Mouse (Mus musculus): Measurements from ENCODE around the gene Abcg8. TPM values are rescaled to one million over a fixed set of nuclear protein-coding genes. Genes with fewer than 3 reads are reported as not detected.

Abcg8 gene
- polyA plus RNA-seq, 1 experiment = not detected

- Histone ChIP-seq H3K79me2 (ENCODE audit: control insufficient read depth, insufficient read depth) (no peaks in the 10 kb centered on the region), H3K4me3 (ENCODE audit: insufficient read depth, poor library complexity, severe bottlenecking) (no peak overlapping the region), H3K79me3 (ENCODE audit: low read depth) (no peaks in the 10 kb centered on the region), H3ac (ENCODE audit: control insufficient read depth, insufficient read length, low read depth) (no peak overlapping the region), H3K27me3 (ENCODE audit: control insufficient read depth, insufficient read depth, insufficient read length) (no peaks in the 10 kb centered on the region), H3K36me3 (ENCODE audit: control insufficient read depth, insufficient read depth) (no peaks in the 10 kb centered on the region)
- no peak for TF ChIP-seq CEBPB (IDR thresholded peaks at IDR 0.05; ENCODE audit: low read depth)
- no peak for TF ChIP-seq USF1 (IDR thresholded peaks at IDR 0.05; ENCODE audit: low read depth)
- no peak for TF ChIP-seq FOSL1 (IDR thresholded peaks at IDR 0.05; ENCODE audit: insufficient read depth, low read length, poor library complexity, severe bottlenecking)
- TF ChIP-seq MYOD1 (IDR thresholded peaks at IDR 0.05; ENCODE audit: control insufficient read depth, insufficient read length, low read depth) = no peak
- TF ChIP-seq MAX (IDR thresholded peaks at IDR 0.05) = no peak
- TF ChIP-seq CTCF (IDR thresholded peaks at IDR 0.05; ENCODE audit: control insufficient read depth, insufficient read depth, insufficient read length) = no peak
Observed at GRCm38 (mm10) chr17:84644292-84645050, 31.6 kb upstream of the Abcg8 start.

- Histone ChIP-seq H3K79me2 (ENCODE audit: control insufficient read depth, insufficient read depth) (no peaks in the 10 kb centered on the region), H3ac (ENCODE audit: control insufficient read depth, insufficient read length, low read depth) (no peak overlapping the region), H3K79me3 (ENCODE audit: low read depth) (no peaks in the 10 kb centered on the region), H3K4me3 (ENCODE audit: insufficient read depth, poor library complexity, severe bottlenecking) (no peak overlapping the region), H3K27me3 (ENCODE audit: control insufficient read depth, insufficient read depth, insufficient read length) (no peaks in the 10 kb centered on the region), H3K36me3 (ENCODE audit: control insufficient read depth, insufficient read depth) (no peaks in the 10 kb centered on the region)
- TF ChIP-seq MYOD1 (IDR thresholded peaks at IDR 0.05; ENCODE audit: control insufficient read depth, insufficient read length, low read depth) = no peak
Observed at GRCm38 (mm10) chr17:84645119-84645518, 31.0 kb upstream of the Abcg8 start.

GRCm38 (mm10) chr17:84645894-84646293 lies 30.2 kb upstream of the Abcg8 start:
- H3K27me3 ChIP-seq (ENCODE audit: control insufficient read depth, insufficient read depth, insufficient read length) = no peaks in the 10 kb centered on the region
- TF ChIP-seq USF1 (IDR thresholded peaks at IDR 0.05; ENCODE audit: low read depth) (no peak), MYOG (IDR thresholded peaks at IDR 0.05; ENCODE audit: control insufficient read depth, extremely low read depth, insufficient read length) (no peak), MYOD1 (IDR thresholded peaks at IDR 0.05; ENCODE audit: control insufficient read depth, insufficient read length, low read depth) (no peak), MAX (IDR thresholded peaks at IDR 0.05) (no peak), CEBPB (IDR thresholded peaks at IDR 0.05; ENCODE audit: low read depth) (no peak), FOSL1 (IDR thresholded peaks at IDR 0.05; ENCODE audit: insufficient read depth, low read length, poor library complexity, severe bottlenecking) (no peak), CTCF (IDR thresholded peaks at IDR 0.05; ENCODE audit: control insufficient read depth, insufficient read depth, insufficient read length) (no peak)
- H3ac ChIP-seq (ENCODE audit: control insufficient read depth, insufficient read length, low read depth) = no peak overlapping the region
- H3K36me3 ChIP-seq (ENCODE audit: control insufficient read depth, insufficient read depth) = no peaks in the 10 kb centered on the region
- H3K79me3 ChIP-seq (ENCODE audit: low read depth) = no peaks in the 10 kb centered on the region
- H3K4me3 ChIP-seq (ENCODE audit: insufficient read depth, poor library complexity, severe bottlenecking) = no peak overlapping the region
- no peaks in the 10 kb centered on the region for H3K79me2 ChIP-seq (ENCODE audit: control insufficient read depth, insufficient read depth)

DNA sequence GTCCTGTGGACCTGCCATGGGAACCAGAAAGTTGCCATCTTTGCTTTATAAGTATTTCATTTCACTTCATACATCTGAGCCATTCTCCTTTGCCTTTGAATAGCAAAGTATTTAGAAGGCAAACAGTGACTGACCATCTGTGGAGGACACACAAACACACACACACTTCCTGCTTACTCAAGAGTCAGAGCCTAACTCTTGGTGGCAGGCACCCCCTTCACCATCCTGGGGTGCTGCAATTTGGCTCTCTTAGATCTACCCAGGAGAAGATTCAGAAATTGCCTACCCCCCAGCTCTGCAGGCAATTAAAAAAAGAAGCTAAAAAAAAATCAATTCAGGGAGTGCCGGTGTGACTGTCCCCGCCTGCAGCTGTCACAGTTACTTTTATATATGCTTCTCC lies 29.6 kb upstream of the Abcg8 start:
- Histone ChIP-seq H3K4me3 (ENCODE audit: insufficient read depth, poor library complexity, severe bottlenecking) (no peak overlapping the region), H3K79me3 (ENCODE audit: low read depth) (no peaks in the 10 kb centered on the region), H3K79me2 (ENCODE audit: control insufficient read depth, insufficient read depth) (no peaks in the 10 kb centered on the region), H3K27me3 (ENCODE audit: control insufficient read depth, insufficient read depth, insufficient read length) (no peaks in the 10 kb centered on the region), H3ac (ENCODE audit: control insufficient read depth, insufficient read length, low read depth) (no peak overlapping the region), H3K36me3 (ENCODE audit: control insufficient read depth, insufficient read depth) (no peaks in the 10 kb centered on the region)
- no peak for TF ChIP-seq MYOG (IDR thresholded peaks at IDR 0.05; ENCODE audit: control insufficient read depth, extremely low read depth, insufficient read length)
- TF ChIP-seq MYOD1 (IDR thresholded peaks at IDR 0.05; ENCODE audit: control insufficient read depth, insufficient read length, low read depth) = no peak
- TF ChIP-seq CTCF (IDR thresholded peaks at IDR 0.05; ENCODE audit: control insufficient read depth, insufficient read depth, insufficient read length) = no peak
- no peak for TF ChIP-seq USF1 (IDR thresholded peaks at IDR 0.05; ENCODE audit: low read depth)
- no peak for TF ChIP-seq FOSL1 (IDR thresholded peaks at IDR 0.05; ENCODE audit: insufficient read depth, low read length, poor library complexity, severe bottlenecking)
- TF ChIP-seq CEBPB (IDR thresholded peaks at IDR 0.05; ENCODE audit: low read depth) = no peak
- TF ChIP-seq MAX (IDR thresholded peaks at IDR 0.05) = no peak

DNA sequence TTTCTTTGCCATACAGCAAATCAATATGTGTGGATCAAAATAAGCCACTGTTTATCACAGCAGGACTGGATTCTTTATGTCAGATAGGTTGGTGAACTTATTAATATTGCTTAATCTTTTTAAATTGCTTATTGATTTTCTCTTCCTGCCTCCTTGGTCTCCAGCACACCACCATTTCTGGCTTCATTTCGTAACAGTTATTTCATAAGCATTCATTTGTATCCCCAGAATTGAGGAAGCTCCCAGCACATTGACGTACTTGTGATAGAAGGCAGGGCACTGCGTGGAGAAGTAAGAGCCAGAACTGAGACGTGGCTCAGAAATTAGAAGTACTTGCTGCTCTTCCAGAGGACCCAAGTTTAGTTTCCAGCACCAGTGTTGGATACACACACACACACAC lies 28.5 kb upstream of the Abcg8 start:
- H3K79me2 ChIP-seq (ENCODE audit: control insufficient read depth, insufficient read depth) = no peaks in the 10 kb centered on the region
- H3K27me3 ChIP-seq (ENCODE audit: control insufficient read depth, insufficient read depth, insufficient read length) = no peaks in the 10 kb centered on the region
- H3K79me3 ChIP-seq (ENCODE audit: low read depth) = no peaks in the 10 kb centered on the region
- H3K36me3 ChIP-seq (ENCODE audit: control insufficient read depth, insufficient read depth) = no peaks in the 10 kb centered on the region
- H3ac ChIP-seq (ENCODE audit: control insufficient read depth, insufficient read length, low read depth) = no peak overlapping the region
- TF ChIP-seq CEBPB (IDR thresholded peaks at IDR 0.05; ENCODE audit: low read depth) (no peak), MAX (IDR thresholded peaks at IDR 0.05) (no peak), MYOD1 (IDR thresholded peaks at IDR 0.05; ENCODE audit: control insufficient read depth, insufficient read length, low read depth) (no peak), FOSL1 (IDR thresholded peaks at IDR 0.05; ENCODE audit: insufficient read depth, low read length, poor library complexity, severe bottlenecking) (no peak), CTCF (IDR thresholded peaks at IDR 0.05; ENCODE audit: control insufficient read depth, insufficient read depth, insufficient read length) (no peak), USF1 (IDR thresholded peaks at IDR 0.05; ENCODE audit: low read depth) (no peak), MYOG (IDR thresholded peaks at IDR 0.05; ENCODE audit: control insufficient read depth, extremely low read depth, insufficient read length) (no peak)
- no peak overlapping the region for H3K4me3 ChIP-seq (ENCODE audit: insufficient read depth, poor library complexity, severe bottlenecking)
